Mouse (Mus musculus) myocyte (in vitro differentiated cells): ENCODE measurements around the gene Ankrd55. TPM values are rescaled to one million over a fixed set of nuclear protein-coding genes. Genes with fewer than 3 reads are reported as not detected.

Source experiments
- H3K27me3 ChIP-seq: one replicate; pipeline ENCODE4 v1.6.1; 2011; ENCODE audit not compliant: control insufficient read depth, insufficient read depth, insufficient read length
- H3K36me3 ChIP-seq: one replicate; pipeline ENCODE4 v1.6.1; 2011; ENCODE audit not compliant: control insufficient read depth, insufficient read depth
- H3K4me2 ChIP-seq: one replicate; pipeline ENCODE4 v1.6.1; 2011; ENCODE audit warnings: low read depth, control low read depth
- H3K4me3 ChIP-seq: one replicate; pipeline ENCODE4 v1.5.1; 2011; ENCODE audit warnings: mild to moderate bottlenecking, control low read depth, moderate library complexity
- H3K79me2 ChIP-seq: one replicate; pipeline ENCODE4 v1.6.1; 2011; ENCODE audit not compliant: control insufficient read depth, insufficient read depth
- H3ac ChIP-seq: one replicate; pipeline ENCODE4 v1.6.1; 2011; ENCODE audit not compliant: control insufficient read depth, insufficient read length
- CEBPB ChIP-seq: IDR thresholded peaks from 2 replicates; pipeline ENCODE4 v1.6.1; 2011; ENCODE audit warnings: mild to moderate bottlenecking, moderate library complexity; ENCODE audit not compliant: poor library complexity, insufficient read depth, severe bottlenecking
- E2F4 ChIP-seq: IDR thresholded peaks from one replicate; pipeline ENCODE4 v1.6.1; 2011; ENCODE audit warnings: mild to moderate bottlenecking, control low read depth, moderate library complexity; ENCODE audit not compliant: insufficient read depth
- MAX ChIP-seq: IDR thresholded peaks from one replicate; pipeline ENCODE4 v1.6.1; 2011; ENCODE audit warnings: low read depth, mild to moderate bottlenecking, control low read depth
- MYOD1 ChIP-seq, 3 experiments: IDR thresholded peaks; one replicate each; pipeline ENCODE4 v1.6.1; 2011; ENCODE audit warnings: control low read depth in 2 of 3, low read depth in 2 of 3, mild to moderate bottlenecking in 2 of 3, moderate library complexity in 1 of 3; ENCODE audit not compliant: insufficient read length in 2 of 3, control insufficient read depth in 1 of 3
- MYOG ChIP-seq, 3 experiments: IDR thresholded peaks; one replicate each; pipeline ENCODE4 v1.6.1; 2011; ENCODE audit warnings: control low read depth in 2 of 3, low read depth in 2 of 3, mild to moderate bottlenecking in 2 of 3; ENCODE audit not compliant: insufficient read length in 2 of 3, control insufficient read depth in 1 of 3, insufficient read depth in 1 of 3
- POLR2A ChIP-seq: IDR thresholded peaks from one replicate; pipeline ENCODE4 v1.6.1; 2011; ENCODE audit warnings: low read depth, mild to moderate bottlenecking, control low read depth, moderate library complexity; ENCODE audit not compliant: insufficient read length
- POLR2AphosphoS2 ChIP-seq: IDR thresholded peaks from one replicate; pipeline ENCODE4 v1.6.1; 2011; ENCODE audit warnings: low read depth, control low read depth; ENCODE audit not compliant: insufficient read length
- REST ChIP-seq: IDR thresholded peaks from one replicate; pipeline ENCODE4 v1.6.1; 2011; ENCODE audit warnings: mild to moderate bottlenecking, control low read depth, moderate library complexity; ENCODE audit not compliant: insufficient read depth, insufficient read length
- SRF ChIP-seq: IDR thresholded peaks from one replicate; pipeline ENCODE4 v1.6.1; 2011; ENCODE audit warnings: low read depth; ENCODE audit not compliant: control insufficient read depth, insufficient read length
- TCF12 ChIP-seq: IDR thresholded peaks from one replicate; pipeline ENCODE4 v1.6.1; 2011; ENCODE audit warnings: mild to moderate bottlenecking, control low read depth; ENCODE audit not compliant: poor library complexity, insufficient read depth, severe bottlenecking
- TCF3 ChIP-seq: IDR thresholded peaks from one replicate; pipeline ENCODE4 v1.6.1; 2011; ENCODE audit warnings: low read depth, control low read depth; ENCODE audit not compliant: insufficient read length
- USF1 ChIP-seq: IDR thresholded peaks from one replicate; pipeline ENCODE4 v1.6.1; 2011; ENCODE audit warnings: low read depth, mild to moderate bottlenecking, control low read depth, moderate library complexity
- polyA plus RNA-seq: library from polyadenylated mRNA; unstranded; fragments of >200 nt; fragmentation: generic; extraction: Trizol; gene quantifications from one replicate; pipeline ENCODE4 v1.2.1, GENCODE M21; 2012; ENCODE audit warnings: missing spikeins

Gene Ankrd55
- polyA plus RNA-seq, 1 experiment = 0.59 TPM

GRCm38 (mm10) chr13:112408701-112409100 is 120.5 kb downstream of the Ankrd55 start:
- H3K79me2 ChIP-seq = no peaks in the 10 kb centered on the region
- TF ChIP-seq E2F4 = no peak
- no peak for TF ChIP-seq CEBPB
- TF ChIP-seq MYOD1 (IDR thresholded peaks at IDR 0.05; ENCODE audit: control insufficient read depth in 1 of 3, insufficient read length in 2 of 3, low read depth in 2 of 3) = no peak
- TF ChIP-seq TCF12 = no peak
- TF ChIP-seq REST = no peak
- TF ChIP-seq MYOG (IDR thresholded peaks at IDR 0.05; ENCODE audit: control insufficient read depth in 1 of 3, insufficient read depth in 1 of 3, insufficient read length in 2 of 3, low read depth in 2 of 3) = no peak
- no peak for TF ChIP-seq POLR2AphosphoS2
- no peak for TF ChIP-seq TCF3
- TF ChIP-seq MAX = no peak
- no peak for TF ChIP-seq USF1
- no peak overlapping the region for H3ac ChIP-seq
- no peak overlapping the region for H3K4me3 ChIP-seq
- H3K4me2 ChIP-seq = no peak overlapping the region
- no peaks in the 10 kb centered on the region for H3K36me3 ChIP-seq
- no peaks in the 10 kb centered on the region for H3K27me3 ChIP-seq

DNA sequence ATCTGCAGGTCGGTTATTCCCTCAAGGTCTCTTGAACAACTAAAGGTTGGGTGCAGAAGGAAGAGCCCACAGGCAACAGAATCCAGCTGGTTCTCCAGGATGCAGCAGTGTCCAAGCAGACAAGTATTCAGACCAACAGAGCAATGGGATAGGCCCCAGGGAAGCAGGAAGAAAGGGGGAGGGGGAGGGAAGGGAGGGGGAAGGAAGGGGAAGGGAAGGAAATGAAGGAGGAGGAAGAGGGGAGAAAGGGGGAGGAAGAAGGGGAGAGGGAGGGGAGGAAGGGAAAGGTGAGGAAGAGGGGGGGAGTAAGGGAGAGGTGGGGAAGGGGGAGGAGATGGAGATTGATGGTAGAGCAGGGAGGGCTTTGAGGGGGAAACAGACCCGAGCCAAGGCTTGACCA is 121.1 kb downstream of the Ankrd55 start:
- Histone ChIP-seq H3K4me3 (no peak overlapping the region), H3ac (no peak overlapping the region), H3K79me2 (no peaks in the 10 kb centered on the region), H3K4me2 (no peak overlapping the region), H3K36me3 (no peaks in the 10 kb centered on the region), H3K27me3 (no peaks in the 10 kb centered on the region)
- TF ChIP-seq USF1 (no peak), POLR2A (no peak), REST (no peak), POLR2AphosphoS2 (no peak), SRF (no peak), CEBPB (no peak), TCF12 (no peak), MYOG (IDR thresholded peaks at IDR 0.05; ENCODE audit: control insufficient read depth in 1 of 3, insufficient read depth in 1 of 3, insufficient read length in 2 of 3, low read depth in 2 of 3) (no peak), E2F4 (no peak), TCF3 (no peak), MAX (no peak), MYOD1 (IDR thresholded peaks at IDR 0.05; ENCODE audit: control insufficient read depth in 1 of 3, insufficient read length in 2 of 3, low read depth in 2 of 3) (no peak)

GRCm38 (mm10) chr13:112409851-112410250 is 121.6 kb downstream of the Ankrd55 start:
- no peaks in the 10 kb centered on the region for H3K36me3 ChIP-seq
- TF ChIP-seq MYOG (IDR thresholded peaks at IDR 0.05; ENCODE audit: control insufficient read depth in 1 of 3, insufficient read depth in 1 of 3, insufficient read length in 2 of 3, low read depth in 2 of 3) (no peak), USF1 (no peak), SRF (no peak), MYOD1 (IDR thresholded peaks at IDR 0.05; ENCODE audit: control insufficient read depth in 1 of 3, insufficient read length in 2 of 3, low read depth in 2 of 3) (no peak), TCF3 (no peak), E2F4 (no peak), POLR2A (no peak)

DNA sequence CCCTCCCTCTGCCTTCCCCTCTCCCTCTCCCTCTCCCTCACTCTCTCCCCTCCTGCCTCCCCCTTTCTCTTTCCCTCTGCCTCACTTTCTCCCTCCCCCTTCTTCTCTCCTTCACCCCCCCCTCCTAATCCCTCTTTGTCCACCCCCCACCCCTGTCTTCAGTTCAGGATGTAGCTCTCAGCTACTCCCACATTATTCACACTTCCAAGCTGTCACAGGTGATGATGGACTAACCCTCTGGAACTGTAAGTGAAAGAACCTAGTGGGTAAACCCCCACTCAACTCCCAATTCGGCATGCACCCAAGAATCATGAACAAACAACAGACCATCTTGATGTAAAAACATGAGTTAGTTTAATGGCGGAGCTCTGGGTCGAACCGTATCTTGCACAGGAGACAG is 122.2 kb downstream of the Ankrd55 start:
- H3K79me2 ChIP-seq = no peaks in the 10 kb centered on the region

More at GRCm38 (mm10) chr13:112409851-112410250, 121.6 kb downstream of the Ankrd55 start:
- no peak overlapping the region for H3K4me2 ChIP-seq
- H3ac ChIP-seq = no peak overlapping the region
- H3K79me2 ChIP-seq = no peaks in the 10 kb centered on the region
- no peak overlapping the region for H3K4me3 ChIP-seq
- H3K27me3 ChIP-seq = no peaks in the 10 kb centered on the region

More for the DNA sequence above, 122.2 kb downstream of the Ankrd55 start:
- Histone ChIP-seq H3K4me3 (no peak overlapping the region), H3K27me3 (no peaks in the 10 kb centered on the region), H3ac (no peak overlapping the region), H3K4me2 (no peak overlapping the region), H3K36me3 (no peaks in the 10 kb centered on the region)
- TF ChIP-seq USF1 (no peak), MYOD1 (IDR thresholded peaks at IDR 0.05; ENCODE audit: control insufficient read depth in 1 of 3, insufficient read length in 2 of 3, low read depth in 2 of 3) (no peak), POLR2A (no peak), CEBPB (no peak), TCF3 (no peak), MAX (no peak), REST (no peak), E2F4 (no peak), MYOG (IDR thresholded peaks at IDR 0.05; ENCODE audit: control insufficient read depth in 1 of 3, insufficient read depth in 1 of 3, insufficient read length in 2 of 3, low read depth in 2 of 3) (no peak), POLR2AphosphoS2 (no peak), TCF12 (no peak), SRF (no peak)
